Mouse (Mus musculus) spleen, adult 2 months (tissue): Measurements from ENCODE around the gene A130010J15Rik.

ENCODE experiments used
- CTCF ChIP-seq: fragments of 200-500 bp; IDR thresholded peaks from 2 replicates; pipeline ENCODE4 v1.5.1; 2011; ENCODE audit warnings: mild to moderate bottlenecking, inconsistent platforms; ENCODE audit not compliant: insufficient read depth, insufficient read length, insufficient replicate concordance; ENCODE audit errors: extremely low read depth
- POLR2A ChIP-seq: fragments of 200-500 bp; IDR thresholded peaks from 2 replicates; pipeline ENCODE4 v1.6.1; 2011; ENCODE audit warnings: low read depth, low read length, inconsistent platforms

GRCm38 (mm10) chr1:193138087-193138486, 29.8 kb upstream of the A130010J15Rik start:
- TF ChIP-seq CTCF: no peak
- no peak for TF ChIP-seq POLR2A
